Mouse (Mus musculus) brain, embryonic 14.5 days (tissue): Measurements from ENCODE around the gene Cfap69. TPM values are rescaled to one million over a fixed set of nuclear protein-coding genes. Genes with fewer than 3 reads are reported as not detected.

Source experiments
- DNase-seq: peaks from one replicate; pipeline ENCODE4 v3.0.0-alpha.2; 2011; ENCODE audit warnings: low read depth
- CTCF ChIP-seq: fragments of 200-500 bp; IDR thresholded peaks from 2 replicates; pipeline ENCODE4 v1.5.1; 2012; ENCODE audit warnings: inconsistent platforms, mild to moderate bottlenecking, moderate library complexity, borderline replicate concordance; ENCODE audit not compliant: insufficient read depth, insufficient read length; ENCODE audit errors: extremely low read depth
- POLR2A ChIP-seq: fragments of 200-500 bp; IDR thresholded peaks from 2 replicates; pipeline ENCODE4 v1.6.1; 2012; ENCODE audit warnings: mild to moderate bottlenecking, inconsistent platforms, borderline replicate concordance; ENCODE audit not compliant: poor library complexity, insufficient read depth, insufficient read length, severe bottlenecking; ENCODE audit errors: extremely low read depth
- polyA plus RNA-seq: library from polyadenylated mRNA; depleted of rRNA; stranded (reverse); fragments of >200 nt; gene quantifications from 2 replicates; pipeline ENCODE4 v1.2.3, GENCODE M21; 2012; rRNA removed

The Cfap69 gene
- polyA plus RNA-seq, 1 experiment = 9.2 TPM

DNA sequence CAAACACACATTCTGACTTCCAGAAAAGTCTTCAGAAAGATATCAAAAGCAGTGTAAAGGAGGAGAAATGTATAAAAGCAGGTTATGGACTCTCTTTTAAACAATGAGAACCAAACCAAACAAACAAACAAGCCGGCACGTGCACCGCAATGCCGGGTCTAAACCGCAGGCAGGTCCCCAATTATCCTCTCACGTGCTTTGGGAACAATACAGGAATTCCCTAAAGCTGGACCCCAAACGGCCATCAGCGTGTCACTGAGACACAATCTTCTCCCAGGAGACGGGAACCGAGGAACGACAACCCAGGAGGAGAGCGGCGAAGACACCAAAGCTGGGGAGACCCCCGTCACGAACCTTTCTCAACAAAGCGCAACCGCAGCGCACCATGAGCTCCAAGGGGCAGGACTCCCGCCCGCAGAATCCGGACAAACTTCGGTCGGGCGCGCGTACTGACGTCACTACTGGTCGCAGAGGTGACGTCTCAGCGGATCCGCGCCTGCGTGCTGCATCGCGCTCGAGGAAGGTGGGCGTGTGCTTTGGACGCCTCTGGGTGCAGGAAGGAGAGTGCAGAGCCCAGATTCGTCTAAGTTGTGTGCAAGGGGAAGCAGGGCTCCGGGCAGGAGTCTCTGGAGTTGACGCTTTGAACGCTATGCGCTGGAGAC is 104.8 kb downstream of the Cfap69 start, which contains the start of gene Gtpbp10:
Gene Gtpbp10, minus strand, starts transcription at position 460 of the 662 bp plus-strand sequence.
- no peak for TF ChIP-seq CTCF
- peak; percentile 64; the same call in 1 of the 2 replicates for TF ChIP-seq POLR2A

DNA sequence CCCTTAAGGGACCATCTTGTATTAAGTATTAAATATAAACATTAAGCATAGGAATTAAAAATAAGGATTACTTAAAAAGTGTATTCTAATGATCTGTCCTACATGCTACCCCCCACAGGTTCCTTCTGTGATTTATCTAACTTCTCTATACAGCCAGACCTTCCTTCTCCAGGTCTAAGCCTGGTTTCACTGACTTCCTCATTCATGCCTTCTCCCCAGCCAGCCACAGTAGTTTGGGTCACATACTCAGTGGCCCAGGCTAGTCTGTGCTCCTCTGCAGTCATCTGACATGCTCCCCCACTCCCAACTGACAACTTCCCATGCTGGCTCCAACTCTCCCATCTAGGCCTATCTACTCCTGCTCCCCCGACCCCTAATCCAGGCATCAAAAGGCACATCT is 112.9 kb downstream of the Cfap69 start:
- DNase-seq = no peak
- TF ChIP-seq CTCF (no peak), POLR2A (no peak)

More for the DNA sequence above, 104.8 kb downstream of the Cfap69 start, which contains the start of gene Gtpbp10:
- peak; percentile 97 for DNase-seq

DNA sequence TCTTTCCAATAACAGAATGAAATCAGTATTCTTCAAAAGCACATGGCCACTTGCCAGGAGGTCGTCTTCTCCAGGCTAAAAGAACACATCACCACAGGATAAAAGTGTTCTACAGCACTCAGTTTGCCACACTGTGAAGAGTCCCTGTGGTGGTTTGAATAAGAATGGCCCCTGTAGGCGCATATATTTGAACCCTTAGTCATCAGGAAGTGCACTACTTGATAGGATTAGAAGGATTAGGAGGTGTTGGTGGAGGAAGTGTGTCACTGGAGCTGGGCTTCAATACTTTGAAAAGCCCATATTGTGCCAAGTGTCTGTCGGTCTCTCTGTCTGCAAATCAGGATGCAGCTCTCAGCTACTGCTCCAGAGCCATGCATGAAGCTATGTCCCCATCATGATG is 123.7 kb downstream of the Cfap69 start:
- DNase-seq = no peak
- TF ChIP-seq CTCF (no peak), POLR2A (no peak)

DNA sequence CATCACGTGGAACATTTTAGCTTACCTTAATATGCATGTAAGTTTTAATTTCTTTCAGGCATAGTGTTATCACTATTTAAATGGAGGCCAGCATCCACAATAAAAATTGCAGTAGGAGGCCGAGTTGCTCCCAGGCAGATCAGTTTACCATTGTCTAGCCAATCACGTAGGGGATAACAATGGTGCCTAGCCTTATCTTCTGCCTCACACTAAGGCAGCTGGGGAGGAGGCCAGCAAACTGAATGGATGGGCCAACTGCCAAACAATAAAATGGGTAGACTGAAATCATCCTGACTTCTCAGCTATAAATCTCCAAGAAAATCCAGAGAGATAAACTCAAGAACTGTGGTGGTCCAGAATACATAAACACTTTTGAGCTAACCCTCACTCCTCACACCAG is 124.3 kb downstream of the Cfap69 start:
- no peak for TF ChIP-seq POLR2A
- no peak for TF ChIP-seq CTCF
- peak; percentile 9 for DNase-seq

DNA sequence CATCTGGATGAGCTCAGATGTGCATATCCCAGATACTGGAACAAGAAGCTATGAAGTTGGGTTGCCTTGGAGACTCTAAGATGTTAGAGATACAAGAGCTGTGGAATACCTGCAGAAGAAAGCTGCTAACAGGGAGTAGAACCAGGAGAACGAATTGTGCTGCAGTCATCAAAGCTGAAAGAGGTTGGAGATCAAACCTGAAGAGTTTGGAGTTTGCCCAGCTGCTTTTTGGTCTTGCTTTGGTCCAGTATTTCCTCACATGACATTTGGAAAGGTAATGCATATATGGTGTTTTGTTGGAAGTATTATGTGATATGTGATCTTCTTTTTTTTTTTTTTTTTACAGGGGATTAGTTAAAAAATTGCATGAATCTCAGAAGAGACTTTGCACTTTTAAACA is 127.9 kb downstream of the Cfap69 start:
- TF ChIP-seq CTCF (no peak), POLR2A (no peak)
- no peak for DNase-seq

DNA sequence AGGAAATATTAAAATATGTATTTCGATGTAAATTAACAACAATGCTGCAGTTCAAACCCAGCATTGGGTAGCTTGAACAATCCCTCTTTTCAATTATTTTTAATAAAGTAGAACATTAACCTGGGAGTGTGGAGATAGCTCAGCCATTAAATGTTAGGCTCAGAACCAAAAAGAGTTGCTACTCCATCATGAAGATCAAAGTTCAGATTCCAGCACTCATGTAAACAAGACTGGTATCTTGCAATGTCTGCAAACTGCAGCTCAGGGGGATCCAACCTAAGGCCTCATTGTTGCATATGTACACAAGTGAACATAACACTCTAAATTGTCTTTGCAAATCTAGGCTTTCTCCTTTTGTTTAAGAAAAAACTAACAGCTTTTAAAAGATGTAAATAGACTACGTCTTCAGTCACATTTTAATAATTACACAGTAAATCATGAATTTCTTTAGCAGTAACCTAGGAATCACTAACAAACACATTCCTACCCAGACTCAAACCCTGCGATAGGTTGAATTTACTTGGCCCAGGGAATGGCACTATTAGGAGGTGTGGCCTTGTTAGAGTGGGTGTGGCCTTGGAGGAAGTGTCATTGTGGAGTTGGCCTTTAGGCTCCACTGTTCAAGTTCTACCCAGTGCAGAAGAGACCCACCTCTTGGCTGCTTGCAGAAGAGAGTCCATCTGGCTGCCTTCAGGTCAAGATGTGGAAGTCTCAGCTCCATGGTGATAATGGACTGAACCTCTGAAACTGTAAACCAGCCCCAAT is 130.2 kb downstream of the Cfap69 start:
- no peak for DNase-seq
- TF ChIP-seq POLR2A (no peak), CTCF (no peak)

Other genes with a start within 250 kb of the Cfap69 start
- gene Cdk14, start 243.9 kb downstream of the Cfap69 start, polyA plus RNA-seq = 19.2 and 33.3 TPM in 2 replicates
- 0.39 TPM in 1 of 2 replicates, not detected in the other for gene 1700015F17Rik, start 185.1 kb downstream of the Cfap69 start, polyA plus RNA-seq
- 22.4 and 23.8 TPM in 2 replicates for gene Cldn12, start 149.3 kb downstream of the Cfap69 start, polyA plus RNA-seq
- gene Gtpbp10, start 104.7 kb downstream of the Cfap69 start, polyA plus RNA-seq = 17.9 and 18.0 TPM in 2 replicates
- gene Gm8773, start 90.4 kb downstream of the Cfap69 start, polyA plus RNA-seq = 6.3 and 6.8 TPM in 2 replicates
- 2.4 and 3.5 TPM in 2 replicates for gene Steap2, start 30.3 kb upstream of the Cfap69 start, polyA plus RNA-seq
- gene Steap1, start 85.1 kb upstream of the Cfap69 start, polyA plus RNA-seq = 0.82 and 0.91 TPM in 2 replicates